Mouse (Mus musculus) brain, embryonic 14.5 days (tissue): ENCODE measurements around the gene Helz2.

Source experiments
- CTCF ChIP-seq: fragments of 200-500 bp; IDR thresholded peaks from 2 replicates; pipeline ENCODE4 v1.5.1; 2012; ENCODE audit warnings: inconsistent platforms, mild to moderate bottlenecking, moderate library complexity, borderline replicate concordance; ENCODE audit not compliant: insufficient read depth, insufficient read length; ENCODE audit errors: extremely low read depth
- POLR2A ChIP-seq: fragments of 200-500 bp; IDR thresholded peaks from 2 replicates; pipeline ENCODE4 v1.6.1; 2012; ENCODE audit warnings: mild to moderate bottlenecking, inconsistent platforms, borderline replicate concordance; ENCODE audit not compliant: poor library complexity, insufficient read depth, insufficient read length, severe bottlenecking; ENCODE audit errors: extremely low read depth

- no peak for TF ChIP-seq POLR2A
- TF ChIP-seq CTCF, result no peak
Measured at GRCm38 (mm10) chr2:181237251-181238014, 4.4 kb downstream of the Helz2 start.
